Mouse (Mus musculus): ENCODE measurements at regions not wholly inside any gene's neighbourhood (a gene's known extent, or its start where the extent isn't known, plus 50 kb on each side); places are given as distances from the start of the nearest gene placed in this dataset.

DNA sequence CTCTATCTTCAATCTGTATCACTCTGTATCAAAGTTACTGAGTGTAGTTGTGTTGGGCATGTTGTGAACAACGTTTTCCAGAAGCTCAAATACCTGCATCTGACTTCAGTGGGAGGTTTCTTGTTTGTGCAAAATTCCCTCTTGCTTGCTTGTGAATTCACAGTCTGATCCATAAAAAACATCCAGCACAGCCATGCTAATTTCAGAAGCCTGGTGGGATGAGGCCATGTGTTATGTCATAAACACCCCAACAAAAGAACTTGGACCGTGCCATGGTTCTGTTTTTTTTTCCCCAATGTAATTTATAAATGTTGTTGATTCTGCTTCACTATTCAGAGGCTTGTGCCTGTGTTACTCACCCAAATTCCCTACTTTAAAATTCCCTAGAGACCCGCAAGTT, 415.9 kb upstream of the Dph6 start:
- TF ChIP-seq MYOG (IDR thresholded peaks at IDR 0.05; ENCODE audit: control insufficient read depth, extremely low read depth, insufficient read length): no peak
- no peak for TF ChIP-seq MAX (IDR thresholded peaks at IDR 0.05)
- no peak for TF ChIP-seq FOSL1 (IDR thresholded peaks at IDR 0.05; ENCODE audit: insufficient read depth, low read length, poor library complexity, severe bottlenecking)
- H3K79me2 ChIP-seq (ENCODE audit: control insufficient read depth, insufficient read depth): no peaks in the 10 kb centered on the region

DNA sequence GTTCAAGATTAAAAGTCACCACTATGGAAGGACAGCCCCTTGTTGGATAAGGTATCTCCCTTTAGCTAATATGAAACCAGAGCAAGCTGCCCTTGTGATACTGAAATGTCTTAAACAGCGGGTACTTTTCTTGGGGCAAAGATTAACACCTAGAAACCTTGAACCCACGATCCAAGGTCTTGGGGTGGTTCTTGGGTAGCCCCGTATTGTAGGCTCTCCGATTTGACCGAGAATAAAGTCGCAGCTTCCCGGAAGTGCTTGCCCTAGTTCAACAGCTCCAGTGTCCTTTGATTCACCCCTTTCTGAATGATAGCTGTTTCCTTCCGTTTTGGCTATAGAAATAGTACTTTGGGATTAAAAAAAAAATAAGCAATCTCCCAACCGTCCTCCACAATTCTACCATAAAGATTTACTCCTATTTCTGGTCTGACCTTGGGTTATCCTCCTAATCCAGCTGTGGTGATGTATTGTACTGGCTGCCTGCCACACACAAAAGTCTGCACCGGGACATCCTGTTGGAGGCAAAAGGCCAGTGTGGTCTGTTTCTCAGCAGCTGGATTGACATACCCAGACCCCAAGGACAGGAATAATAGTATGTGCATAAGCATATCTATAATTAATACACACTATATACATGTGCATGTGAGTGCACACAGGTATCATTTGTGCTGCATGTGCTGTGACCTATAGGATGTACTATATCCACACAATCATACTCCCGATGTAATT, 427.0 kb upstream of the Dph6 start:
- no peak overlapping the region for H3K4me3 ChIP-seq (ENCODE audit: insufficient read depth, poor library complexity, severe bottlenecking)
- H3K27me3 ChIP-seq (ENCODE audit: control insufficient read depth, insufficient read depth, insufficient read length): no peaks in the 10 kb centered on the region
- H3K79me3 ChIP-seq (ENCODE audit: low read depth): no peaks in the 10 kb centered on the region
- TF ChIP-seq FOSL1 (IDR thresholded peaks at IDR 0.05; ENCODE audit: insufficient read depth, low read length, poor library complexity, severe bottlenecking): no peak
- no peak for TF ChIP-seq MYOG (IDR thresholded peaks at IDR 0.05; ENCODE audit: control insufficient read depth, extremely low read depth, insufficient read length)
- TF ChIP-seq CEBPB (IDR thresholded peaks at IDR 0.05; ENCODE audit: low read depth): no peak
- no peak for TF ChIP-seq MYOD1 (IDR thresholded peaks at IDR 0.05; ENCODE audit: control insufficient read depth, insufficient read length, low read depth)
- TF ChIP-seq USF1 (IDR thresholded peaks at IDR 0.05; ENCODE audit: low read depth): no peak
- TF ChIP-seq CTCF (IDR thresholded peaks at IDR 0.05; ENCODE audit: control insufficient read depth, insufficient read depth, insufficient read length): no peak
- no peak for TF ChIP-seq MAX (IDR thresholded peaks at IDR 0.05)
- H3K36me3 ChIP-seq (ENCODE audit: control insufficient read depth, insufficient read depth): no peaks in the 10 kb centered on the region
- no peak overlapping the region for H3ac ChIP-seq (ENCODE audit: control insufficient read depth, insufficient read length, low read depth)
- H3K79me2 ChIP-seq (ENCODE audit: control insufficient read depth, insufficient read depth): no peaks in the 10 kb centered on the region

More for the DNA sequence above, 415.9 kb upstream of the Dph6 start:
- Histone ChIP-seq H3K27me3 (ENCODE audit: control insufficient read depth, insufficient read depth, insufficient read length) (no peaks in the 10 kb centered on the region), H3K36me3 (ENCODE audit: control insufficient read depth, insufficient read depth) (no peaks in the 10 kb centered on the region), H3K79me3 (ENCODE audit: low read depth) (no peaks in the 10 kb centered on the region), H3K4me3 (ENCODE audit: insufficient read depth, poor library complexity, severe bottlenecking) (no peak overlapping the region), H3ac (ENCODE audit: control insufficient read depth, insufficient read length, low read depth) (no peak overlapping the region)

DNA sequence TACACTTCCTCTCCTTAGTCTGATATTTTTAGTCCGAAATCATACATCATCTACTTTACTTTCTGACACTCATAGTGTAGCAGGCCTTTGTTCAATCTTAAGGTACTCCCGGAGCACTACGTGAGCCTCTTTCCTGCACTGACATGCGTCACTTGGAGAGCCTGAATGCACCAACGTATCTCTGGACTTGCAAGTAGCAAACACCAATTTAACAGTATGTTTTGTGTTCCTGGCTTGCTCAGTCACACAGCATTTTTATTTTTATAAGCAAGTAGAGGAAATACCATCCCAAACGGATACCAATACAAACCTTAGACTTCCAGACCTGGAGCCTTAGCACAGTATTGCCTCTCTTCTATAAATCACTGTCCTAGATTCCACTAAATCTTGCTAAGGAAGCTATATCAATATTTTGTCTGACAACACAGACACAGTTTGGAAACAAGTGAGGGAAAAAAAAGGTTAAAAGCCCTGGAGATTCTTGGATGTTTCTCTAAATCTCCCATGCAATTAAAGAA, 427.6 kb upstream of the Dph6 start:
- Histone ChIP-seq H3K4me3 (ENCODE audit: insufficient read depth, poor library complexity, severe bottlenecking) (no peak overlapping the region), H3ac (ENCODE audit: control insufficient read depth, insufficient read length, low read depth) (no peak overlapping the region), H3K36me3 (ENCODE audit: control insufficient read depth, insufficient read depth) (no peaks in the 10 kb centered on the region), H3K79me3 (ENCODE audit: low read depth) (no peaks in the 10 kb centered on the region), H3K79me2 (ENCODE audit: control insufficient read depth, insufficient read depth) (no peaks in the 10 kb centered on the region), H3K27me3 (ENCODE audit: control insufficient read depth, insufficient read depth, insufficient read length) (no peaks in the 10 kb centered on the region)
- TF ChIP-seq CTCF (IDR thresholded peaks at IDR 0.05; ENCODE audit: control insufficient read depth, insufficient read depth, insufficient read length): no peak
- TF ChIP-seq MYOG (IDR thresholded peaks at IDR 0.05; ENCODE audit: control insufficient read depth, extremely low read depth, insufficient read length): no peak
- TF ChIP-seq MYOD1 (IDR thresholded peaks at IDR 0.05; ENCODE audit: control insufficient read depth, insufficient read length, low read depth): no peak
- TF ChIP-seq CEBPB (IDR thresholded peaks at IDR 0.05; ENCODE audit: low read depth): no peak
- no peak for TF ChIP-seq FOSL1 (IDR thresholded peaks at IDR 0.05; ENCODE audit: insufficient read depth, low read length, poor library complexity, severe bottlenecking)
- no peak for TF ChIP-seq MAX (IDR thresholded peaks at IDR 0.05)
- no peak for TF ChIP-seq USF1 (IDR thresholded peaks at IDR 0.05; ENCODE audit: low read depth)

DNA sequence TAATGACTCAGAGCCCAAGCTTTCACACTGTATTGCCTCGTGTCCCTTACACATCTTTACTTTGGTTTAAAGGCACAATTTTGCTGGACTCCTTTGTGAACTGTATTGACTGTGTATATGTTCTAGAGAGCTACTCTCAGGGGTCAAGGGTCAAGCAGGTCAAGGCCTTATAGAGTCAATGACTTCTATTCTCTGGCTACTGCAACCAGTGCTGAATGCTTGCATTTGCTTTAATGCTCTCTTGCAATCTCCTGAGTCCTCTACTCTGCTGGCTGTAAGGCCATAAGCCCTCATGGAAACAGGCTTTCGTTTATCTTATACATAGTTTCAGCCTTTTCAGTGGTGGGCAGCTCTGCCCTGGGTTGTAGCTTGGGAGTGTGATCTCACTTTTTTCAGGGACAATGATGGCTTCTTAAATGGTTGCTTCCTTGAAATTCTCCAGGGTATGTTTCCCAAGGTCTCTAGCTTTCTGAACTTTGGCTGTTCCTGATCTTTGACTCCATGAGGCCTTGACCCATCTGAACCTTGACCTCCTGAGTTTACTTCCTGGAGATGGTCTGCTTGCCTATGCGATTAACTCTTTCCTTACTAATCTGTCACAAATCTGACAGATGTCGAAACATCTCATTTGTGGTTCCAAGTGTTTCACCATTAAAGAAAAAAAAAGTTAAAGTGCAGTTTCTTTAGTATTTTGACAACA, 433.8 kb upstream of the Dph6 start:
- H3K79me2 ChIP-seq (ENCODE audit: control insufficient read depth, insufficient read depth): no peaks in the 10 kb centered on the region
- no peak overlapping the region for H3K4me3 ChIP-seq (ENCODE audit: insufficient read depth, poor library complexity, severe bottlenecking)
- H3ac ChIP-seq (ENCODE audit: control insufficient read depth, insufficient read length, low read depth): no peak overlapping the region
- no peak for TF ChIP-seq MYOG (IDR thresholded peaks at IDR 0.05; ENCODE audit: control insufficient read depth, extremely low read depth, insufficient read length)
- no peak for TF ChIP-seq MAX (IDR thresholded peaks at IDR 0.05)
- TF ChIP-seq MYOD1 (IDR thresholded peaks at IDR 0.05; ENCODE audit: control insufficient read depth, insufficient read length, low read depth): no peak
- no peak for TF ChIP-seq FOSL1 (IDR thresholded peaks at IDR 0.05; ENCODE audit: insufficient read depth, low read length, poor library complexity, severe bottlenecking)
- TF ChIP-seq CEBPB (IDR thresholded peaks at IDR 0.05; ENCODE audit: low read depth): no peak
- no peaks in the 10 kb centered on the region for H3K27me3 ChIP-seq (ENCODE audit: control insufficient read depth, insufficient read depth, insufficient read length)
- no peaks in the 10 kb centered on the region for H3K79me3 ChIP-seq (ENCODE audit: low read depth)
- H3K36me3 ChIP-seq (ENCODE audit: control insufficient read depth, insufficient read depth): no peaks in the 10 kb centered on the region

DNA sequence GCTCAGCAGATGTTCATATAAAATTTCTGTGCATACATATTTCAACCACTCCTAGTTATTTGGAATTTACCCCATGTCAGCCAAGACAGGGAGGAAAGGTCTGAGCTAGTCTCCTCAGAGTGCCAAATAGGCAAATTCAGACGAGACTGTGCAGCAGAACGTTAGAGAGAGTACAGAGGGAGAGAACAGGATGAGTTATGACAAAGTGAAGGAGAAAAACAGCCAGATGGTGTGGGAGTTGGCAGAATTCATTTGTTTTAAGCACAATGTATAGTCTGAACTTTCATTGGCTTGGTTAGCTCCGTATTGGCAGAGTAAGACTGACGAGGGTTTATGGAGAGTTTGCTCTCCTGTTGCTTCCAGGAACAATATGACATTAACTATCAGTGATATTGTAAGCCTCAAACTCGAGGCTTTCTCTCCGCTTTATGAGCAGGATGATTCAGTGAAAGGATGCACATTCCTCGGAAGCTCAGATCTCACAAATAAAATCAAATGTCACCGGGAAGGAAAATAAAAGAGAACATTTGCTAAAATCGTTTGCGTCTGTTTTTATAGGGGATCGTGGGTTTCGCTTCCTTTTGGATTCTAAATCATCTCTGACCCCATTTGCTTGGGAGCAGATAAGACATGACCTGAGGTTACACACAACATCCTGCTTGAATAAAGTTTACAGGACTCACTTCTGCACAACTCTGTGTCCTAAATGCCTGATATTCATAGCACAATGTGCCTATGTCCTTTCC, 435.8 kb upstream of the Dph6 start:
- H3K4me3 ChIP-seq (ENCODE audit: insufficient read depth, poor library complexity, severe bottlenecking): no peak overlapping the region
- no peak overlapping the region for H3ac ChIP-seq (ENCODE audit: control insufficient read depth, insufficient read length, low read depth)
- no peaks in the 10 kb centered on the region for H3K79me3 ChIP-seq (ENCODE audit: low read depth)
- no peaks in the 10 kb centered on the region for H3K79me2 ChIP-seq (ENCODE audit: control insufficient read depth, insufficient read depth)
- H3K27me3 ChIP-seq (ENCODE audit: control insufficient read depth, insufficient read depth, insufficient read length): no peaks in the 10 kb centered on the region
- TF ChIP-seq USF1 (IDR thresholded peaks at IDR 0.05; ENCODE audit: low read depth) (no peak), CEBPB (IDR thresholded peaks at IDR 0.05; ENCODE audit: low read depth) (no peak), CTCF (IDR thresholded peaks at IDR 0.05; ENCODE audit: control insufficient read depth, insufficient read depth, insufficient read length) (no peak), MAX (IDR thresholded peaks at IDR 0.05) (no peak), FOSL1 (IDR thresholded peaks at IDR 0.05; ENCODE audit: insufficient read depth, low read length, poor library complexity, severe bottlenecking) (no peak), MYOG (IDR thresholded peaks at IDR 0.05; ENCODE audit: control insufficient read depth, extremely low read depth, insufficient read length) (no peak), MYOD1 (IDR thresholded peaks at IDR 0.05; ENCODE audit: control insufficient read depth, insufficient read length, low read depth) (no peak)
- H3K36me3 ChIP-seq (ENCODE audit: control insufficient read depth, insufficient read depth): no peaks in the 10 kb centered on the region

Measured in C2C12 (cell line).